Mouse (Mus musculus): ENCODE measurements around the gene Rab23.

Gene Rab23

DNA sequence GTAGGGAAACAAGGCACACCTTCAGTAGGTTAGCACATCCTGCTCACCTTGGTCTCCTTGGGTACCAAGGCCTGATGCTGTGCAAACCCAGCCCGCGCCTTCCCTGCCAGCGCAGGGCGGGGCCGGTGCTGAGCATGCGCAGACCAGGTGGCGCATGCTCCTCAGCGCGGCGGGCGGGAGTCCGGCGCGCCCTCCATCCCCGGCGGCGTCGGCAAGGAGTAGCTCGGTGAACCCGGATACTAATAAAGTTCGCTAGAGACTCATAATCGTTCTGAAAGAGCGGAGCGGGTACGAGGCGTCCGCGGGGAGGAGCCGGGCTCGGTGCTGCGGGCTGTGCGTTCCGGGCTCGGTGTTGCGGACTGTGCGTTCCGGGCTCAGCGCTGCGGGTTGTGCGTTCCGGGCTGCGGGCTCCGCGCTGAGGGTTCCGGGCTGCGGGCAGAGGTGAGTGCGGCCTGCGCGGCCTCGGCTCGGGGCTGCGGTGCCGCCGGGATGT lies at the start of gene Rab23:
Gene Rab23, plus strand, starts transcription at position 155 of the 493 bp plus-strand sequence.
- peak; percentile 54 to 59 for DNase-seq

GRCm38 (mm10) chr1:33670164-33670616 lies 49.5 kb upstream of the Rab23 start:
- DNase-seq = peak; percentile 48 to 51

GRCm38 (mm10) chr1:33671441-33671840 lies 48.2 kb upstream of the Rab23 start:
- no peak for DNase-seq

- no peak for DNase-seq
Measured at GRCm38 (mm10) chr1:33672083-33672482, 47.6 kb upstream of the Rab23 start.

GRCm38 (mm10) chr1:33672514-33672913 lies 47.2 kb upstream of the Rab23 start:
- no peak for DNase-seq

- DNase-seq = no peak
Measured at GRCm38 (mm10) chr1:33673158-33673960, 46.3 kb upstream of the Rab23 start.

- DNase-seq = no peak
Measured at GRCm38 (mm10) chr1:33680435-33680834, 39.3 kb upstream of the Rab23 start.

- DNase-seq = no peak
Measured at GRCm38 (mm10) chr1:33680890-33681289, 38.8 kb upstream of the Rab23 start.

DNA sequence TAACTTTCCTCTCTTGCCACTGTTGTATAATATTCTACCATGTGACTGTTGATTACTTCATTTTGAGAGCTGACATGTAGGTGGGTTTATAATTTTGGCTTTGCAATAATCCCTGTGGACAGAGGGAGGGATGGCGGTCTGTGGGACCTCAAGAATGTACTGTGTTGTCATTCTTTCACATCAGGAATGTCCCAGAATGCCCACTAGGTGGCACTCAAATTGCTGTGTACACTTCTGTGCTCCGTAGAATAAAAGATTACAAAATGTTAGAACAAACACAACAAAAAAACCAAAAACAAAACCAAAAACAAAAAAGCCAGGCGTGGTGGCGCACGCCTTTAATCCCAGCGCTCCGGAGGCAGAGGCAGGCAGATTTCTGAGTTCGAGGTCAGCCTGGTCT lies 35.2 kb upstream of the Rab23 start:
- no peak for DNase-seq

- no peak for DNase-seq
Measured at GRCm38 (mm10) chr1:33688810-33689209, 30.9 kb upstream of the Rab23 start.

- no peak for DNase-seq
Measured at GRCm38 (mm10) chr1:33689446-33690086, 30.1 kb upstream of the Rab23 start.

DNA sequence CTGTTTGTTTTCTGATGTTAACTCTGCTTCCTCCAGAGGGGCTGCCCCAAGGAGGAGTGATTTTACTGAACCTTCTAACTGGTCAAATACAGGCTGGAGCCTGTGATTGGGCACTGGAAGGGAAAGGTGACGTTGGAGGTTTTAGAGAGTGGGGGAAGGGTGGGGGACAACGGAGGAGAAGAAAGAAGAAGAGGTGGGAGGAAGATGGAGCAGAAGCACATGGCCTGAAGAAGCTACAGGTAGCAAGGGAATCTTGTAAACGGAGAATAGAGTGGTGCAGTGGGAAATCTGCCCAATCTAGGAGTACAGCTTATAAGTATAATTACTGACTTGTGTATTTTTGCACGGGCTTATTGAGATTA lies 29.6 kb upstream of the Rab23 start:
- DNase-seq = no peak

DNA sequence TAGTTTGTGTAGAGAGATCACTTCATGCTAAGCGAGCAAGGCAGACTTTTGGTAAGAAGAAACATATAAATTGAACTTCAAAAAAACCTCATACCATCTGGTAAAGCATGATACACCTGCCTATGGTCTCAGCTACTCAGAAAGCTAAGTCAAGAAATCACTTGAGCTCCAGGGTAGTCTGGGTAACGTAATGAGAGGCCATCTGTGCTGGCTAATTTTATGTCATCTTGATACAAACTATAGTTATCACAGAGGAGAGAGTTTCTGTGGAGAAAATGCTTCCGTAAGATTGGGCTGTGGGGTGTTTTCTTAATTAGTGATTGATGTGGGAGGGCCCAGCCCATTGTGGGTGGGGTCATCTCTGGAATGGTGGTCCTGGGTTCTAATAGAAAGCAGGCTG lies 25.8 kb upstream of the Rab23 start:
- no peak for DNase-seq

DNA sequence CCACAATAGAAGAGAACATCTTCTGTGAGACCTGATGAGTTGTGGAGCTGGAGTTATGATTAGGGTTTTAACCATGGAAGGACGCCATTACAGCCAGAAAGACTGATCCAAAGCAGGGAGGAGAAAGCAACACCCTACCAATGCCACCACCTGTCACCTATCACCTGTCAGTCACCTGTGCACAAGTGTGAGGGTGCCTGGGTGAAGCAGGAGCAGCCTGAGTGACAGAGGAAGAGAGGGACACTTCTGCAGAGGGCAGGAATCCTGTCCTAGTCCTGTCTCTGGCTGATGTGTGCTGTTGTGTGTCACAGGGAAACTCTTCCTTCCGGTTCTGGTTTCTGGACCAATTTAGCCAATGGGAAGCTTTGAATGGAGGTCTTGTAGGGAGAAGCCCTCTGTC lies 23.7 kb upstream of the Rab23 start:
- no peak for DNase-seq

DNA sequence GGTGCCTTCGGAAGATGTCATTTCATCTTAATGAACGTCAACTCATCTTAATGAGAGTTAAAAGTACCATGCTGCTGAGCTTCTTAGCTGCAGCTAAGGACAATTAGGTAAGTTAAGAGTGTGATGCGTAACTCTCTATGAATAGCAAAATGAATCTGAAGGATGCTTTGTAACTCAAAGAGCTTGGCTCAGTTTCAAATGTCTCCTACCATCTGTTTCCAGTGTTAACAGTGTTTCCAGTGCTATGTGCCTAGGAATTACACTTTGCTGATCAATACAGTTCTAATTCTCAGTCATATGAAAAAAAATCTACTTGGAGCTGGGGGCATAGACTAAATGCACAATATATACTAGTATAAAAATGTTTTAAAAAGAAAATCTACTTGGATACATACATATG lies 18.4 kb upstream of the Rab23 start:
- no peak for DNase-seq

DNA sequence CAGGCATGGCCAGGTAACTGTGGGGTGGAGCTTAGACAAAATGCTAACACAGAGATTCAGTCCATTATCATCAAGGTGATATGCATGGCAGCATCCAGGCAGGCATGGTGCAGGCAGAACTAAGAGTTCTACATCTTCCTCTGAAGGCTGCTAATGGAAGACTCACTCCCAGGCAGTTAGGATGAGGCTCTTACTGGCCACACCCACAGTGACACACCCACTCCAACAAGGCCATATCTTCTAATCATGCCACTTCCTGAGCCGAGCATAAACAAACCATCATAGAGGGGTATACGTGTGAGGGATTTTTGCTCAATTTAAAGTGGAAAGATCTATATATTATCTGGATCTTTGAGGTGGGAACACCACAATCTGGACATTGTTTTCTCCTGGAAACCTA lies 10.1 kb upstream of the Rab23 start:
- DNase-seq = no peak

DNA sequence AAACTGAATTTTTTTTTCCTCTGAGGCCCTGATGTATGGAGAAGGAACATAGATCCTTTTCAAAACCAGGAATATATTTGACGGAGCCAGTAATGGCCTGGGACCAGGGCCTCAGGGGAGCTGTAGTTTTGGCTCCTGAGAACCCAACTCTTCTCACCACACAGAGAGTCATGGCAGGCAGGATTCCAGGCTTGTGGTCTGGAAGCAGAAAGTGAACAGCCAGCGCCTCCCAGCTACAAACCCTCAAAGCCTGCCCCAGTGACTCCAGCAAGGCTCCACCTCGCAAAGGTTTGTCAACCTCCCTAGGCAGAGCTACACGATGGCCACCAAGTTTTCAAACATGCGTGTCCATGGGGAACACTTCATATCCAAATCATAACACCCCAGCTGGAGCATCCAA lies 7.7 kb upstream of the Rab23 start:
- no peak for DNase-seq

DNA sequence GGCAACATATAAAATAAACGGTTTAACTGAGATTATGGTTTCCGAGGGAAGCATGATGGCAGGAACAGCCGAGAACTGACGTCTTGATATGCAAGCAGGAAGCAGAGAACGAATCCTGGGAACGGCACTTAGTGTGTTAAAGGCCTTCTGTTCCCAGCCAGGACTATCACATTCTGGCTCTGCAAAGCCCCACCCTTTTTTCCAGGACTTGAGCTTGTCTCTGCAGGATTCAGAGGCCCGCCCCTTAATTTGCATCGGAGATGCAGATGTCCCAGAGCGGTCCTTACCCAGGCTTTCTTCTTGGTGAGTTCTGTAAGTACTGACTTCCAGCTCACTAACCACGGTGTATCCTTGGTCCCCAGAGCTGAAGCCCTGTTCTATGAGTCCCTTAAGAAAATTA lies 4.9 kb upstream of the Rab23 start:
- DNase-seq = no peak

- DNase-seq = no peak
Measured at GRCm38 (mm10) chr1:33717636-33718035, 2.1 kb upstream of the Rab23 start.

GRCm38 (mm10) chr1:33720231-33720630 lies 544 bp downstream of the Rab23 start:
- DNase-seq = peak in 1 of 2 experiments; percentile 3

GRCm38 (mm10) chr1:33721020-33721419 lies 1.3 kb downstream of the Rab23 start:
- no peak for DNase-seq

GRCm38 (mm10) chr1:33724516-33724915 lies 4.8 kb downstream of the Rab23 start:
- DNase-seq = no peak

DNA sequence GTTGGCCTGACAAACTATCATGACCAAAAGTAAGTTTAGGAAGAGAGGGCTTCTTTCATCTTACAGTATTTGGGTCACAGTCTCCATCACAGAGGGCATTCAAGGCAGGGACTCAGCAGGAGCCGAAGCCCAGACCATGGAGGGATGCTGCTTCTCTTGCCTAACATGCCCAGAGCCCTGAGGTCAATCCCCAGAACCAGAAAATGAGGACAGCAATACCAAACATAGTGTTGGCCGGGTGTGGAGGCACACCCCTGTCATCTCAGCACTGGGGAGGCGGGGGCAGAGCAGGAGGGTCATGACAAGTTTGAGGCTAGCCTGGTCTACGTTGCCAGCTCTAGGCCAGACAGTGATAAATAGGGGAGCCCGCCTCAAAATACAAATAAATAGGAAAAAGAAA lies 5.4 kb downstream of the Rab23 start:
- DNase-seq = no peak

DNA sequence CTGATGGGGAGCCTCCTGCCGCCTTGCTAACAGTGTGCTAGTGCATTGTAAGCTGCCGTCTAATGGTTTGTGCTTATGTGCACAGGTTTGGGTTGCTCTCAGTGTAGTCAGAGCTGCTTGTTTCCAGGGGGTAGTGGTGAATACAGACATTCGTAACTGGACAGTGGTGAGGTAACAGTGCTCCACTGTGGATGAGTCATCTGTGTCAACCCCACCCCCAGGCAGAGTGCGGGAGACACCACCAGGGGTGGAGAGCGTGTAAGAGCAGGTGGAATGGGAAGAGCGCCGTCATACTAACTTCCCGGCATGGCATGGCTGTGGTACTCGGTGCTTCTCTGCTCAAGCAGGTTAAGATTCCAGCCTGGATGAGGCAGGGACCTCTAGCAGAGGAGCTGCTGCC lies 13.4 kb downstream of the Rab23 start:
- DNase-seq = no peak

All from thymus, adult 18-20 months (tissue).